Mouse (Mus musculus) ZHBTc4 (cell line): ENCODE results near the gene Rnaseh2c.
A peak's percentile ranks its signal among the peaks of the same experiment; 100 is the strongest.

Source experiments
- DNase-seq: peaks from one replicate; pipeline ENCODE4 v3.0.0-alpha.2; 2011; ENCODE audit warnings: low read depth, low spot score

Rnaseh2c gene

DNA sequence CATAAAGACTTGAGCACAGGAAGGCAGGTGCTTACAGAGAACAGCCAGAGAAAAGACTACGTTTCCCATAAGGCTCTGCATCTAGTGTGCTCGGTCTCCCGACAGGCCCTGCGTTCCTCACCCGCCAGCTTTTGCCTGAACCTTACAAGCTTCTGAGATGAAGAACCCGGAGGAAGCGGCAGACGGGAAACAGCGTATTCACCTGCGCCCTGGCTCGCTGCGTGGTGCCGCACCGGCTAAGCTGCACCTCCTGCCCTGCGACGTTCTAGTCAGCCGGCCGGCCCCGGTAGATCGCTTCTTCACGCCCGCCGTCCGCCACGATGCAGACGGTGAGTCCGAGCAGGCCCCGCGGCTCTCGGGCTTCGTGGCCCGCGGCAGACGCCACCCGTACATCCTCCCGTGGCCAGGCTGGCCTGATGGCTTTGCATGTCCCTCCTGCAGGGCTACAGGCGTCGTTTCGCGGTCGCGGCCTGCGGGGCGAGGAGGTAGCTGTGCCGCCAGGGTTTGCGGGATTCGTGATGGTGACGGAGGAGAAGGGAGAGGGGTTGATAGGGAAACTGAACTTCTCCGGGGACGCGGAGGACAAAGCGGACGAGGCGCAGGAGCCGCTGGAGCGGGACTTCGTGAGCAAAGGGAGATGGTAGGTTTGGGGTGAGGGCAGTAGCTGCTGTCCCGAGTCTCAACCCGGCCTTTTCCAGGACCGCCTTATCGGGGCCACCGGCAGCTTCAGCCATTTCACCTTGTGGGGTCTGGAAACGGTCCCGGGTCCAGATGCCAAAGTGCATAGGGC, at the start of gene Rnaseh2c:
TSS of gene Rnaseh2c (plus strand) at position 122 of the 790 bp plus-strand sequence.
- peak; percentile 89 for DNase-seq

DNA sequence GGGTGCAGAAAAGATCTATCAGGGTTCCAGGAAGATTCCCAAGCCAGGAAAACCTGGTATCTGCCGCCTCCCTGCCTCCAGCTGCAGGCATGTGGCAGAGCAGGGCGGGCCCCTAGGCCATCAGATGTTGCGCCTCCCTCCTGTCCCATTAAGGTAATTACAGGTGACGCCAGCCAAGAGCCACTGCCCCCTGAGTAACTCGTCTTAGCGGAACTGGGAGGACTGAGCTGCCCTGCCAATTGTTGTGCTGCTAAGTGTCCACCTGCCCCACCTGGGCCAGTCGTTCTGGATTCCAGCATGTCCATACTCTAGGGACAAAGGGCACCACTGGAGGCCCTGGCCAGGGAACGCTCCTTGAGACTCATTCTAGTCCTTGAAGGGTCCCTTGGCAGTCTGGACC, 47.9 kb upstream of the Rnaseh2c start:
- no peak for DNase-seq

DNA sequence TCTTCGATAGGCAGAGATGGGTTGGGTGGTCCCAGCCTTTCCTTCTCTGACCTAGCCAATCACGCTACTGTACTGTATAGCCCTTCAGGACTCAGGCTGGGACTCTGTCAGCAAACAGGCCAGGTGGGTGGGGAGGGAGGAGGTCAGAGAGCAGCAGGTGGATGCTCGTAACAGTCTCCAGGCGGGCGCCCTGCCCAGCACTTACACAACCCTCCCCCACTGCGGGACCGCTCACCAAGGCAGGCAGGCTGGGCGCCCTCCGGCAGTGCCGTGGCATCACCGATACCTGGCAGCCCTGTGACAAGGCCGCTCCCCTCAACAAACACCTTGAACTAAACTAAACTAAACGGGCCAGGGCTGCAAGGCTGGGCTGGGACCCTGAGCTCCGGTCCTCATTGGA, 47.5 kb upstream of the Rnaseh2c start:
- DNase-seq, result no peak

DNA sequence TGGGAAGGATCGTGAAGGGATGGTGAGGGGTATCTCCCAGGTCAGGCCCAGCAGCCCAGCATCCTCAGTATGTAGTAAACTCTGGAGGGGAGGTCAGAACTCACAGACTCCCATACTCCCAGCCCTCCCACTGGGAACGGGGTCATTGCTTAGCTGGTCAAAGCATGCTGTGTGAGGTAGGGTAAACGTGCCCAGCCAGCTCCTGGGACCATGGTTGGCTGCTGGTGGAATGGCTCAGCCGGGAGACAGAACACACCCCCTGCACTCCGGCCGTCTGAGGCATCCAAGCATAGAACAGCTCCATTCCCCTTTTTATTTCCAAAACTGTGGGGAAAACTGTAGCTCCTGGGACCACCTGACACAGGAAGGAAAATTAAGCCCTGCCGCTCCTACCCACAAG, 43.5 kb upstream of the Rnaseh2c start:
- DNase-seq, result no peak

GRCm38 (mm10) chr19:5558770-5559169, 42.9 kb upstream of the Rnaseh2c start:
- DNase-seq, result no peak

GRCm38 (mm10) chr19:5559229-5559628, 42.4 kb upstream of the Rnaseh2c start:
- DNase-seq, result no peak

DNA sequence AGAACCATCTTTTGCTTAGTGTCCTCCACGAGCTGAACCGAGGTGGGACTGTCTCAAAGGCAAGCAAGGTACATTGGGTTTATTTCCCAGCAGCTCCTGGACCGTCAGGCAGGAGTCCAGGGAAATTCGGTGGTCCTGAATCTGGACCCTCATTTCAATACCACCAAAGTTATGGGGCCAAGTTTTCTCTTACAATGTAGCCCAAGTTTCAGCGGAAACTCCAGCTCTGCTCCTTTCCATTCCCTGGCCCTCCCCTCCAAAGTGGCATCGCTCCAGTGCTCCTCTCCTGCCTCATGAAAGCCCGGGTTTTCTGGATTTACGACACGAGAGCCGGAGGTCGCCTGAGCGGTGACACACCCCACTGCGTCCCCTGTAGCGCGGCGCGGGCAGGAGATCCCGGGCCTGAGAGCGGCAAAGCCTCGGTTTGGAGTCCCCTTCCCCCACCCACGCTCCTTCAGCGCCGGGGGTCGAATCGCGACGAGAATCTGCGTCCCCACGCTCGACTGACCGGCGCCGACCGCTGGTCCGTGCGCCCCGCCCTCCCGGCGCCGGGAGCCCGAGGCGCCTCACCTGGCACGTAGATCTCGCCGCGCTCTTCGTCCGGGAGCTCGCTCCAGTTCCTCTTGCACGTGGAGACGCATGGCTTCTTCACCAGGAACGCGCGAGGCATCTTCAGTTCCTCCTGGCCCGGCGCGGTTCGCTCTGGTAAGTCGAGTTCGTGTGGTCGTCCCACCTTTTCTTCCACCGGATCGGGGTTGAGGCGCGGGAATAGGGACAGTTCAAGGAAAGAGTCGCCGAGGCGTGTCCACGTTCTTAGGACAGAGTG, 41.8 kb upstream of the Rnaseh2c start:
- peak; percentile 51 for DNase-seq

GRCm38 (mm10) chr19:5560457-5561041, 41.1 kb upstream of the Rnaseh2c start, which contains the start of gene Ovol1:
TSS of gene Ovol1 (minus strand) at chr19:5560646.
- DNase-seq, result peak; percentile 28

- no peak for DNase-seq
These were observed 40.4 kb upstream of the Rnaseh2c start for GRCm38 (mm10) chr19:5561252-5561790.

- DNase-seq, result no peak
These were observed 39.8 kb upstream of the Rnaseh2c start for GRCm38 (mm10) chr19:5561886-5562285.

DNA sequence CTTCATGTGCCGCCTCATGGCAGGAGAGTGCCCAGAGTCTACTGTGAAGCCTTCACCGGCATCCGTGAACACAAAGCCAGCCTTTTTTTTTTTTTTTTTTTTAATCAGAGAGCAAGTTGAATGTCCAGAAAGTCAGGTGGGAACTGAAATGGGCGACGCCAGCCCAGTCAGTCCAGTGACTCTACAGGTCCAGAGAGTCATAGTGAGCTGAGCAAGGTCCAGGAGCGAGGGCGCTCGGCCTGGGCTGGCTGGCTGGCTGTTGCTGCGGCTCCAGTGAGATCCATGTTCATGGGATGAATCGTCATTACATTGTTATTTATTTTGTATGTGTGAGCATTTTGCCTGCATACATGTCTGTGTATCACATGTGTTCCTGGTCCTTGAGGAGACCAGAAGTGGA, 38.9 kb upstream of the Rnaseh2c start:
- DNase-seq, result no peak

DNA sequence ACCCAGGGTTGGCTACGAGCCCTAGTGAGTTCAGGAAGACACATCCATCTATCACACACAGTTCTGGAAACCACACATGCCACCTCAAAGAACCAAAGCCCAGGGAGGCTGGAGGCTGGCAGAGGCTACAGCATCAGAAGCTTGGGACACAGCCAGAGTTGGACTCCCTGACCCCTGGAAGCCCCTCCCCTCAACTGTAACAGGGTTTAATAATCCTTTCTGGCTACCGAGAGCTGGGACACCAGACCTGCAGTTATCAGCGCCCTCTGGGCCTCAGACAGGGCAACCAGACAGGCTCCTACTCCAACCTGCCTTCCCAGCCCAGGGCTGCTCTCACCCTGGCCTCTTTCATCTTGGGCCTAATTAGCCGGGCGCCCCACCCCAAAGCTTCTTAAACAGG, 35.4 kb upstream of the Rnaseh2c start:
- no peak for DNase-seq

GRCm38 (mm10) chr19:5567180-5567533, 34.5 kb upstream of the Rnaseh2c start:
- DNase-seq, result no peak

- DNase-seq, result peak; percentile 93
These were observed 33.9 kb upstream of the Rnaseh2c start, which contains the start of gene Ap5b1 for GRCm38 (mm10) chr19:5567534-5568469. TSS of gene Ap5b1 (plus strand) at chr19:5568025.

DNA sequence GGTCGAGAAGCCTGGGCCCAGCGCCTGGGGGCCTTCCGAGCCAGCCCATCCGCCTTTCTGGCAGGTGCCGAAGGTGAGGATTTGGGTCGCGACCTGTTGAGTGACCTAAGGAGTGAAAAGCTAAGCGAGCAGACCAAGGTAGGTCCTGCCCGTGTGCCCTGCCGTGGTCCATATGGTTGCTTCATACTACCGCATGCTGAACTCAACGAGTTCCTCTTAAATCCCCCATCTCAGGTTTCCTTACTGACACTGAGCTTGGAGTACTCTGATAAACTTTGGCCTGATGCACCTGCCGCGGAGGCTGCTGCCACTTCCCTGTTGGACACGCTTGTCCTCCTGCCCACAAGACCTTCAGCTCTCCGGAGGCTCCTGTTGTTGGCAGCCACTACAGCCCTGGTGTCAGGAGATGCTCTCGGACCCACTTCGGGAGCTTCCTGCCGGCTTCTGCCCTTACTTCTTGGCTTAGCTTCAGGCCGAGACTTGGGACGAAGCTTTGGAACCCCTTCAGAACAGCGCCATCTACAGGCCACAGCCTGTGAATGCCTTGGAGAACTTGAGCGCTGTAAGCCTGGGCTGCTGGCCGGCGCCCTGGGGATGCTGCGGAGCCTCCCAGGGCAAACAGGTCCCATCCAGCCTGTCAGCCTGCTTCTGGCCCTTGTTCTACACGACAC, 33.1 kb upstream of the Rnaseh2c start:
- peak; percentile 97 for DNase-seq

GRCm38 (mm10) chr19:5569521-5569920, 32.2 kb upstream of the Rnaseh2c start:
- no peak for DNase-seq

GRCm38 (mm10) chr19:5570353-5571246, 31.1 kb upstream of the Rnaseh2c start:
- DNase-seq, result peak; percentile 27

DNA sequence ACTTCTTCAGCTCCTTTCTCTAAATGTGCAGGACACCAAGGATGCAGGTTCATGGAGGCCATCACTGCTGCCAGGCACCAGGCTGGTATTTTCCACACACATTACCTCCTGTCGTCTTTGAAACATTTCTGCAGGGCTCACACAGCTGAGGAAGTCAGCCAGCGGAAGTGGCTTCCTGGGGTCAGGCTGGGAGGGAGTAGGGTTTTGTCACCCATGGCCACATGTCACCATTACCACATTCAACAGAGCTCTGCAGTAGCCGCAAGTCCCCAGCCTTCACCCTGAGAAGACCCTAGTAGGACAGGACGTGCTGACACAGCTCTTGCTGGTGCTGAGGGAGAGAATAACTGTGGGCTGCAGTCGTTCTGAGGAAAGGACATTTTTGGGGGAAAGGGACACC, 29.8 kb upstream of the Rnaseh2c start:
- no peak for DNase-seq
